Mouse (Mus musculus) ovary, adult 18-20 months (tissue): Measurements from ENCODE around the gene Gba2.
"Not testable (repeated sequence)": the region's sequence is repeated elsewhere in the genome, so short reads cannot be mapped to it uniquely, and the experiment has no call there.

Source experiments
- DNase-seq: peaks from one replicate; pipeline ENCODE4 v3.0.0; 2022; ENCODE audit warnings: low spot score, mixed read lengths

Gba2 gene

GRCm38 (mm10) chr4:43553891-43554290 is 24.8 kb downstream of the Gba2 start:
- DNase-seq = no peak

- no peak for DNase-seq
These were observed 26.2 kb downstream of the Gba2 start for GRCm38 (mm10) chr4:43552437-43552836.

- not testable (repeated sequence) for DNase-seq
These were observed 26.8 kb downstream of the Gba2 start for GRCm38 (mm10) chr4:43551854-43552253.

- no peak for DNase-seq
These were observed 29.6 kb downstream of the Gba2 start for GRCm38 (mm10) chr4:43549055-43549454.

GRCm38 (mm10) chr4:43547160-43547559 is 31.5 kb downstream of the Gba2 start:
- no peak for DNase-seq

GRCm38 (mm10) chr4:43546375-43547047 is 32.2 kb downstream of the Gba2 start:
- peak; percentile 48 for DNase-seq

- DNase-seq = no peak
These were observed 36.6 kb downstream of the Gba2 start for GRCm38 (mm10) chr4:43542044-43542443.

GRCm38 (mm10) chr4:43536031-43536430 is 42.6 kb downstream of the Gba2 start:
- no peak for DNase-seq

- DNase-seq = no peak
These were observed 43.0 kb downstream of the Gba2 start for GRCm38 (mm10) chr4:43535628-43536027.

- peak; percentile 54 for DNase-seq
These were observed 45.4 kb downstream of the Gba2 start for GRCm38 (mm10) chr4:43533270-43533669.

- peak; percentile 40 for DNase-seq
These were observed 48.1 kb downstream of the Gba2 start for GRCm38 (mm10) chr4:43530581-43530980.

GRCm38 (mm10) chr4:43530081-43530501 is 48.6 kb downstream of the Gba2 start:
- no peak for DNase-seq

GRCm38 (mm10) chr4:43528487-43528886 is 50.2 kb downstream of the Gba2 start:
- no peak for DNase-seq

GRCm38 (mm10) chr4:43527880-43528279 is 50.8 kb downstream of the Gba2 start:
- DNase-seq = no peak

- peak; percentile 68 for DNase-seq
These were observed 58.7 kb downstream of the Gba2 start for GRCm38 (mm10) chr4:43519956-43520355.

- no peak for DNase-seq
These were observed 59.1 kb downstream of the Gba2 start for GRCm38 (mm10) chr4:43519551-43519950.
